Mouse (Mus musculus): ENCODE measurements at regions not wholly inside any gene's neighbourhood (a gene's known extent, or its start where the extent isn't known, plus 50 kb on each side); places are given as distances from the start of the nearest gene placed in this dataset.

- Histone ChIP-seq H3K27ac (ENCODE audit: low read depth, low read length) (no peak overlapping the region), H3K9ac (ENCODE audit: low read depth, low read length) (no peak overlapping the region), H3K4me2 (replicated peaks; ENCODE audit: low read depth) (no peak overlapping the region), H3K4me3 (ENCODE audit: low read depth, low read length) (no peak overlapping the region), H3K27me3 (replicated peaks; ENCODE audit: control insufficient read depth, insufficient read depth, low read length) (no peaks in the 10 kb centered on the region), H3K9me3 (ENCODE audit: control insufficient read depth) (no peaks in the 10 kb centered on the region), H3K36me3 (ENCODE audit: control insufficient read depth, insufficient read depth) (no peaks in the 10 kb centered on the region), H3K4me1 (replicated peaks; ENCODE audit: control insufficient read depth, insufficient read depth, low read length) (no peaks in the 10 kb centered on the region)
- TF ChIP-seq CTCF (IDR thresholded peaks at IDR 0.05; ENCODE audit: low read depth) = no peak
- WGBS = 55% methylated on average over 9 of the region's 9 CpGs
- no peak for ATAC-seq
Observed at GRCm38 (mm10) chr13:104580686-104581350, 211.5 kb upstream of the Srek1ip1 start.

Data from intestine, postnatal 0 days (tissue).